Mouse (Mus musculus): ENCODE measurements around the gene Tmem256.
"Not testable (repeated sequence)": the region's sequence is repeated elsewhere in the genome, so short reads cannot be mapped to it uniquely, and the experiment has no call there.

Gene Tmem256

GRCm38 (mm10) chr11:69854680-69855079 lies 16.4 kb downstream of the Tmem256 start:
- no peak for DNase-seq (ENCODE audit: low read depth, low spot score)

GRCm38 (mm10) chr11:69855347-69855746 lies 17.0 kb downstream of the Tmem256 start:
- no peak for DNase-seq (ENCODE audit: low read depth, low spot score)

GRCm38 (mm10) chr11:69858113-69858998 lies 20.0 kb downstream of the Tmem256 start, which contains the start of gene Tnk1:
Gene Tnk1 (minus strand): TSS chr11:69858730.
- DNase-seq (ENCODE audit: low read depth, low spot score), result no peak

GRCm38 (mm10) chr11:69863729-69864128 lies 25.4 kb downstream of the Tmem256 start:
- not testable (repeated sequence) for DNase-seq (ENCODE audit: low read depth, low spot score)

- no peak for DNase-seq (ENCODE audit: low read depth, low spot score)
Measured at GRCm38 (mm10) chr11:69864138-69864860, 26.0 kb downstream of the Tmem256 start.

- DNase-seq (ENCODE audit: low read depth, low spot score), result no peak
Measured at GRCm38 (mm10) chr11:69865561-69865960, 27.2 kb downstream of the Tmem256 start.

- no peak for DNase-seq (ENCODE audit: low read depth, low spot score)
Measured at GRCm38 (mm10) chr11:69867335-69867734, 29.0 kb downstream of the Tmem256 start.

GRCm38 (mm10) chr11:69870289-69871069 lies 32.2 kb downstream of the Tmem256 start:
- no peak for DNase-seq (ENCODE audit: low read depth, low spot score)

- DNase-seq (ENCODE audit: low read depth, low spot score), result no peak
Measured at GRCm38 (mm10) chr11:69871822-69872221, 33.5 kb downstream of the Tmem256 start.

GRCm38 (mm10) chr11:69872451-69872850 lies 34.1 kb downstream of the Tmem256 start:
- DNase-seq (ENCODE audit: low read depth, low spot score), result no peak

- no peak for DNase-seq (ENCODE audit: low read depth, low spot score)
Measured at GRCm38 (mm10) chr11:69876186-69876585, 37.9 kb downstream of the Tmem256 start.

GRCm38 (mm10) chr11:69876867-69877266 lies 38.6 kb downstream of the Tmem256 start:
- DNase-seq (ENCODE audit: low read depth, low spot score), result peak; percentile 86

GRCm38 (mm10) chr11:69877878-69878277 lies 39.6 kb downstream of the Tmem256 start, which contains the start of gene Tmem95:
Gene Tmem95 (minus strand): TSS chr11:69878018.
- DNase-seq (ENCODE audit: low read depth, low spot score), result no peak

GRCm38 (mm10) chr11:69878399-69878798 lies 40.1 kb downstream of the Tmem256 start:
- no peak for DNase-seq (ENCODE audit: low read depth, low spot score)

GRCm38 (mm10) chr11:69878952-69879351 lies 40.6 kb downstream of the Tmem256 start:
- no peak for DNase-seq (ENCODE audit: low read depth, low spot score)

- DNase-seq (ENCODE audit: low read depth, low spot score), result no peak
Measured at GRCm38 (mm10) chr11:69879711-69880110, 41.4 kb downstream of the Tmem256 start.

- DNase-seq (ENCODE audit: low read depth, low spot score), result peak; percentile 80
Measured at GRCm38 (mm10) chr11:69880506-69880852, 42.2 kb downstream of the Tmem256 start.

- DNase-seq (ENCODE audit: low read depth, low spot score), result peak; percentile 77
Measured at GRCm38 (mm10) chr11:69880853-69881603, 42.7 kb downstream of the Tmem256 start, which contains the start of gene Kctd11. Gene Kctd11 (minus strand): TSS chr11:69881406.

- no peak for DNase-seq (ENCODE audit: low read depth, low spot score)
Measured at GRCm38 (mm10) chr11:69881787-69882670, 43.7 kb downstream of the Tmem256 start.

GRCm38 (mm10) chr11:69883066-69883465 lies 44.8 kb downstream of the Tmem256 start:
- no peak for DNase-seq (ENCODE audit: low read depth, low spot score)

All from mesoderm, embryonic 11.5 days (tissue).